Mouse (Mus musculus) T-cell, adult 66 days (primary cell): ENCODE results near the gene Lnpk. TPM values are rescaled to one million over a fixed set of nuclear protein-coding genes. Genes with fewer than 3 reads are reported as not detected.

ENCODE experiments used
- total RNA-seq, 2 experiments: library from RNA; stranded (reverse); gene quantifications; 3 replicates in 1 of 2; 4 replicates in 1 of 2; pipeline ENCODE4 v1.2.4; 2023

The Lnpk gene
- total RNA-seq, result 10 to 100 TPM; 27.4 to 31.5 TPM

GRCm38 (mm10) chr2:74578843-74579489, at the start of gene Lnpk:
Gene Lnpk, minus strand, starts transcription at chr2:74579435.

Other genes with a start within 250 kb of the Lnpk start
- gene Evx2, start 80.1 kb upstream of the Lnpk start, total RNA-seq, result not detected
- gene Hoxd13, start 88.9 kb upstream of the Lnpk start, total RNA-seq, result not detected
- gene Hoxd12, start 95.6 kb upstream of the Lnpk start, total RNA-seq, result not detected
- not detected for gene Hoxd11, start 100.1 kb upstream of the Lnpk start, total RNA-seq
- gene Hoxd10, start 112.5 kb upstream of the Lnpk start, total RNA-seq, result not detected
- gene Hoxd9, start 118.3 kb upstream of the Lnpk start, total RNA-seq, result not detected
- gene Hoxd8, start 125.2 kb upstream of the Lnpk start, total RNA-seq, result not detected
- gene Hoxd3, start 132.5 kb upstream of the Lnpk start, total RNA-seq, result not detected
- not detected for gene Hoxd4, start 132.5 kb upstream of the Lnpk start, total RNA-seq
- gene Gm28230, start 147.3 kb upstream of the Lnpk start, total RNA-seq, result not detected
- gene Hoxd1, start 183.5 kb upstream of the Lnpk start, total RNA-seq, result not detected
- gene Mtx2, start 246.4 kb upstream of the Lnpk start, total RNA-seq, result 10 to 100 TPM; 23.0 to 24.6 TPM